Comparison of ENCODE assay signal across 9 mouse cellular contexts in genomic region chr9:105554439-105554807, GRCm38 (mm10). TPM values are rescaled to one million over a fixed set of nuclear protein-coding genes. Genes with fewer than 3 reads are reported as not detected.
DNase-seq lines count a peak whose midpoint lies in the region; ATAC-seq and TF ChIP-seq lines count a peak whose summit lies in the region.
"Had no signal": no experiment of that assay in that cellular context is flagged by ENCODE, and none has a peak within 500 bp of the region (broad histone marks: within the 10 kb centered on the region; RNA-seq: fewer than 3 reads in every experiment).

No protein-coding gene starts in this region.

- H3K9me3 ChIP-seq in liver, embryonic 11.5 days (ENCODE audit: control insufficient read depth, low read length) = no peaks in the 10 kb centered on the region
- H3K9me3 ChIP-seq in liver, postnatal 0 days (ENCODE audit: low read length) = no peaks in the 10 kb centered on the region
- no peaks in the 10 kb centered on the region for H3K9me3 ChIP-seq in forebrain, embryonic 12.5 days
- H3K9me3 ChIP-seq in intestine, embryonic 16.5 days (ENCODE audit: control insufficient read depth, low read length) = no peaks in the 10 kb centered on the region
- H3K9me3 ChIP-seq in neural tube, embryonic 14.5 days (ENCODE audit: control insufficient read depth, low read length) = no peaks in the 10 kb centered on the region

- TF ChIP-seq EP300 in liver, postnatal 0 days (IDR thresholded peaks at IDR 0.05; ENCODE audit: low read depth) = no peak

- H3K27me3 ChIP-seq in liver, embryonic 11.5 days (replicated peaks; ENCODE audit: control insufficient read depth, insufficient read depth, low read length) = no peaks in the 10 kb centered on the region
- H3K27me3 ChIP-seq in liver, postnatal 0 days (ENCODE audit: insufficient read depth, low read length) = 0 out of 2 replicates have a peak, but pooled peaks cover 4% of the 10 kb centered on the region
- H3K27me3 ChIP-seq in forebrain, embryonic 12.5 days = no peaks in the 10 kb centered on the region; the same call in 1 of the 2 replicates
- no peaks in the 10 kb centered on the region for H3K27me3 ChIP-seq in intestine, embryonic 16.5 days (replicated peaks; ENCODE audit: control insufficient read depth, insufficient read depth, low read length)
- H3K27me3 ChIP-seq in neural tube, embryonic 14.5 days (ENCODE audit: control insufficient read depth, insufficient read depth, low read length) = no peaks in the 10 kb centered on the region

- no peak overlapping the region for H3K9ac ChIP-seq in liver, embryonic 11.5 days (ENCODE audit: low read depth, low read length)
- no peak overlapping the region for H3K9ac ChIP-seq in liver, postnatal 0 days (replicated peaks)
- no peak overlapping the region for H3K9ac ChIP-seq in forebrain, embryonic 12.5 days
- H3K9ac ChIP-seq in intestine, embryonic 16.5 days (ENCODE audit: low read depth, low read length) = 0 out of 2 replicates have a peak overlapping the region, but pooled peaks have one; percentile 14
- H3K9ac ChIP-seq in neural tube, embryonic 14.5 days (replicated peaks; ENCODE audit: low read depth, low read length) = no peak overlapping the region; the same call in 1 of the 2 replicates

- H3K36me3 ChIP-seq in liver, embryonic 11.5 days (ENCODE audit: control insufficient read depth, insufficient read depth, low read length) = no peaks in the 10 kb centered on the region
- H3K36me3 ChIP-seq in liver, postnatal 0 days (replicated peaks; ENCODE audit: insufficient read depth, low read length) = no peaks in the 10 kb centered on the region
- no peaks in the 10 kb centered on the region for H3K36me3 ChIP-seq in forebrain, embryonic 12.5 days (replicated peaks)
- H3K36me3 ChIP-seq in intestine, embryonic 16.5 days (ENCODE audit: control insufficient read depth, insufficient read depth, low read length) = no peaks in the 10 kb centered on the region
- H3K36me3 ChIP-seq in neural tube, embryonic 14.5 days (ENCODE audit: control insufficient read depth, insufficient read depth, low read length) = no peaks in the 10 kb centered on the region

- peak overlapping the region; percentile 36 for H3K4me2 ChIP-seq in liver, embryonic 11.5 days
- no peak overlapping the region for H3K4me2 ChIP-seq in liver, postnatal 0 days (ENCODE audit: low read depth, low read length)
- peak overlapping the region; percentile 46 for H3K4me2 ChIP-seq in forebrain, embryonic 12.5 days
- peak overlapping the region; percentile 53 for H3K4me2 ChIP-seq in intestine, embryonic 16.5 days (ENCODE audit: low read depth, low read length)
- H3K4me2 ChIP-seq in neural tube, embryonic 14.5 days (ENCODE audit: low read depth, low read length) = peak overlapping the region; percentile 34; the same call in 1 of the 2 replicates

- DNase-seq in liver, embryonic 11.5 days (ENCODE audit: low spot score) = no peak
- no peak for DNase-seq in liver, postnatal 0 days
- no peak for DNase-seq in layer of hippocampus, postnatal 36 days
- DNase-seq in cerebellum, adult 18-20 months = no peak
- DNase-seq: lung, postnatal 4 days; thymus, adult 18-20 months had no signal

- no peak for ATAC-seq in liver, embryonic 11.5 days (replicated peaks; ENCODE audit: low FRiP score)
- no peak for ATAC-seq in liver, postnatal 0 days
- no peak for ATAC-seq in forebrain, embryonic 12.5 days (ENCODE audit: low FRiP score)
- no peak for ATAC-seq in intestine, embryonic 16.5 days
- ATAC-seq in neural tube, embryonic 14.5 days (ENCODE audit: low read depth) = peak; percentile 10; the same call in 1 of the 2 replicates

- H3K27ac ChIP-seq in liver, embryonic 11.5 days (ENCODE audit: low read depth, low read length) = no peak overlapping the region
- no peak overlapping the region for H3K27ac ChIP-seq in liver, postnatal 0 days (ENCODE audit: low read depth)
- 0 out of 2 replicates have a peak overlapping the region, but pooled peaks have one; percentile 13 for H3K27ac ChIP-seq in forebrain, embryonic 12.5 days
- H3K27ac ChIP-seq in intestine, embryonic 16.5 days (ENCODE audit: low read length) = no peak overlapping the region
- peak overlapping the region; percentile 71; the same call in 1 of the 2 replicates for H3K27ac ChIP-seq in neural tube, embryonic 14.5 days (ENCODE audit: low read depth, low read length)

- no peak for TF ChIP-seq CTCF in liver, postnatal 0 days (IDR thresholded peaks at IDR 0.05; ENCODE audit: low read depth)

- H3K4me1 ChIP-seq in liver, embryonic 11.5 days (replicated peaks; ENCODE audit: control insufficient read depth, insufficient read depth, low read length) = peaks cover 3% of the 10 kb centered on the region; the same call in 1 of the 2 replicates
- H3K4me1 ChIP-seq in liver, postnatal 0 days (ENCODE audit: insufficient read depth) = 0 out of 2 replicates have a peak, but pooled peaks cover 2% of the 10 kb centered on the region
- peaks cover 28% of the 10 kb centered on the region for H3K4me1 ChIP-seq in forebrain, embryonic 12.5 days
- H3K4me1 ChIP-seq in intestine, embryonic 16.5 days (ENCODE audit: control insufficient read depth, insufficient read depth, low read length) = peaks cover 19% of the 10 kb centered on the region
- peaks cover 18% of the 10 kb centered on the region; the same call in 1 of the 2 replicates for H3K4me1 ChIP-seq in neural tube, embryonic 14.5 days (ENCODE audit: control insufficient read depth, insufficient read depth, low read length)

- WGBS in liver, embryonic 11.5 days = 78% methylated on average over 7 of the region's 7 CpGs
- WGBS in liver, postnatal 0 days (ENCODE audit: insufficient replicate concordance) = 53% methylated on average over 7 of the region's 7 CpGs
- WGBS in forebrain, embryonic 12.5 days = 50% methylated on average over 7 of the region's 7 CpGs
- 33% methylated on average over 7 of the region's 7 CpGs for WGBS in intestine, embryonic 16.5 days
- 45% methylated on average over 7 of the region's 7 CpGs for WGBS in neural tube, embryonic 14.5 days

- H3K4me3 ChIP-seq in liver, embryonic 11.5 days (ENCODE audit: low read depth, low read length) = no peak overlapping the region
- H3K4me3 ChIP-seq in liver, postnatal 0 days (ENCODE audit: low read depth, low read length) = no peak overlapping the region
- no peak overlapping the region for H3K4me3 ChIP-seq in forebrain, embryonic 12.5 days (replicated peaks)
- peak overlapping the region; percentile 18 for H3K4me3 ChIP-seq in intestine, embryonic 16.5 days (ENCODE audit: low read length)
- H3K4me3 ChIP-seq in neural tube, embryonic 14.5 days (ENCODE audit: low read depth, low read length) = no peak overlapping the region

RNA-seq across cellular contexts. Expression of gene Atp2c1, which starts 27.3 kb away (rescaled TPM):
- polyA plus RNA-seq in liver, embryonic 11.5 days (2014; fragmentation: Nextera tagmentation; extraction: Ambion mirVana) = 45.9 and 56.3 TPM in 2 replicates
- 15.9 and 17.1 TPM in 2 replicates for polyA plus RNA-seq in liver, postnatal 0 days (2015; fragmentation: Nextera tagmentation; extraction: Ambion mirVana)
- polyA plus RNA-seq in forebrain, embryonic 12.5 days (2016; fragmentation: Nextera tagmentation; extraction: Ambion mirVana) = 77.4 and 82.1 TPM in 2 replicates
- 39.7 and 48.9 TPM in 2 replicates for polyA plus RNA-seq in intestine, embryonic 16.5 days (2015; fragmentation: Nextera tagmentation; extraction: Ambion mirVana)
- 95.7 and 121 TPM in 2 replicates for polyA plus RNA-seq in neural tube, embryonic 14.5 days (2014; fragmentation: Nextera tagmentation; extraction: Ambion mirVana)
- total RNA-seq in layer of hippocampus, postnatal 36 days (2021) = 100 to 1,000 TPM; 254 to 255 TPM

Comparison
In these comparisons a context has a peak if more than half of its experiments do, and no peak if none do; other contexts are left out.
1. H3K27ac ChIP-seq: peak in forebrain, embryonic 12.5 days (single experiment) and neural tube, embryonic 14.5 days (single experiment); none in liver, embryonic 11.5 days (single experiment), liver, postnatal 0 days (single experiment) and intestine, embryonic 16.5 days (single experiment).